Mouse (Mus musculus) hematopoietic stem cell, adult 5-6 weeks (primary cell): ENCODE measurements at regions not wholly inside any gene's neighbourhood (a gene's known extent, or its start where the extent isn't known, plus 50 kb on each side); places are given as distances from the start of the nearest gene placed in this dataset.

Experiments
- ATAC-seq, 2 experiments: fragments of 125-278 bp in 1 of 2; replicated peaks in 1 of 2; 2 replicates each; pipeline ENCODE4 v1.8.0; 2016 to 2017; ENCODE audit warnings: inconsistent platforms in 2 of 2, mild to moderate bottlenecking in 2 of 2, moderate number of reproducible peaks in 2 of 2, low read depth in 1 of 2, moderate TSS enrichment in 1 of 2; ENCODE audit not compliant: low FRiP score in 2 of 2, poor library complexity in 2 of 2, severe bottlenecking in 2 of 2, insufficient read depth in 1 of 2, low TSS enrichment in 1 of 2

- no peak for ATAC-seq
These were observed 477.9 kb upstream of the A1bg start for GRCm38 (mm10) chr15:61400720-61401119.

- no peak for ATAC-seq
These were observed 477.2 kb upstream of the A1bg start for GRCm38 (mm10) chr15:61399971-61400370.

- ATAC-seq = no peak
These were observed 476.0 kb upstream of the A1bg start for GRCm38 (mm10) chr15:61398829-61399228.

GRCm38 (mm10) chr15:61397061-61397460 is 474.2 kb upstream of the A1bg start:
- no peak for ATAC-seq

- no peak for ATAC-seq
These were observed 472.5 kb upstream of the A1bg start for GRCm38 (mm10) chr15:61395296-61395826.

- ATAC-seq = no peak
These were observed 457.9 kb upstream of the A1bg start for GRCm38 (mm10) chr15:61380666-61381065.

- ATAC-seq = no peak
These were observed 443.5 kb upstream of the A1bg start for GRCm38 (mm10) chr15:61366276-61366675.

GRCm38 (mm10) chr15:61365511-61365910 is 442.7 kb upstream of the A1bg start:
- no peak for ATAC-seq

GRCm38 (mm10) chr15:61364461-61364860 is 441.6 kb upstream of the A1bg start:
- ATAC-seq = no peak

GRCm38 (mm10) chr15:61361254-61361653 is 438.4 kb upstream of the A1bg start:
- no peak for ATAC-seq

- no peak for ATAC-seq
These were observed 432.5 kb upstream of the A1bg start for GRCm38 (mm10) chr15:61355344-61355743.

GRCm38 (mm10) chr15:61351729-61352342 is 429.0 kb upstream of the A1bg start:
- ATAC-seq = no peak

GRCm38 (mm10) chr15:61345101-61345500 is 422.3 kb upstream of the A1bg start:
- ATAC-seq = no peak

- no peak for ATAC-seq
These were observed 419.8 kb upstream of the A1bg start for GRCm38 (mm10) chr15:61342618-61343017.

GRCm38 (mm10) chr15:61327925-61328324 is 405.1 kb upstream of the A1bg start:
- no peak for ATAC-seq

GRCm38 (mm10) chr15:61322243-61322642 is 399.4 kb upstream of the A1bg start:
- no peak for ATAC-seq

- no peak for ATAC-seq
These were observed 386.8 kb upstream of the A1bg start for GRCm38 (mm10) chr15:61309452-61310165.

- ATAC-seq = no peak
These were observed 386.1 kb upstream of the A1bg start for GRCm38 (mm10) chr15:61308936-61309335.

- ATAC-seq = no peak
These were observed 381.7 kb upstream of the A1bg start for GRCm38 (mm10) chr15:61304546-61304945.
